Mouse (Mus musculus) heart, postnatal 0 days (tissue): Measurements from ENCODE around the gene Rae1. TPM values are rescaled to one million over a fixed set of nuclear protein-coding genes. Genes with fewer than 3 reads are reported as not detected.

Source experiments
- ATAC-seq: fragments of 200-750 bp; cut with Nextera tagmentation; 2 replicates; pipeline ENCODE4 v1.8.0; 2017; ENCODE audit warnings: low read depth, moderate number of reproducible peaks, moderate library complexity; ENCODE audit not compliant: insufficient read depth
- DNase-seq: peaks from one replicate; pipeline ENCODE4 v3.0.0-alpha.2; 2016; ENCODE audit warnings: low spot score
- H3K27ac ChIP-seq: fragments of 300-500 bp; sonication (generic); 2 replicates; pipeline ENCODE4 v1.5.1; 2014; ENCODE audit warnings: low read depth, mild to moderate bottlenecking
- H3K27me3 ChIP-seq: fragments of 300-500 bp; sonication (generic); 2 replicates; pipeline ENCODE4 v1.6.1; 2014; ENCODE audit warnings: low read length, mixed read lengths; ENCODE audit not compliant: control insufficient read depth, insufficient read depth
- H3K36me3 ChIP-seq: fragments of 300-500 bp; sonication (generic); replicated peaks from 2 replicates; pipeline ENCODE4 v1.6.1; 2014; ENCODE audit warnings: low read length, mixed read lengths; ENCODE audit not compliant: control insufficient read depth, insufficient read depth
- H3K4me1 ChIP-seq: fragments of 300-500 bp; sonication (generic); 2 replicates; pipeline ENCODE4 v1.6.1; 2014; ENCODE audit warnings: antibody characterized with exemption; ENCODE audit not compliant: control insufficient read depth, insufficient read depth
- H3K4me2 ChIP-seq: fragments of 300-500 bp; sonication (generic); 2 replicates; pipeline ENCODE4 v1.6.1; 2014; ENCODE audit warnings: low read depth, mild to moderate bottlenecking, low read length, moderate library complexity
- H3K4me3 ChIP-seq: fragments of 300-500 bp; sonication (generic); 2 replicates; pipeline ENCODE4 v1.5.1; 2014; ENCODE audit warnings: low read depth, low read length
- H3K9ac ChIP-seq: fragments of 300-500 bp; sonication (generic); replicated peaks from 2 replicates; pipeline ENCODE4 v1.6.1; 2014; ENCODE audit warnings: low read depth, low read length, mixed read lengths
- H3K9me3 ChIP-seq: fragments of 300-500 bp; sonication (generic); replicated peaks from 2 replicates; pipeline ENCODE4 v1.6.1; 2016; ENCODE audit warnings: low read length; ENCODE audit not compliant: control insufficient read depth
- CTCF ChIP-seq: IDR thresholded peaks from 2 replicates; pipeline ENCODE4 v1.5.1; 2016; ENCODE audit warnings: antibody characterized with exemption, control low read depth, low read depth
- EP300 ChIP-seq: IDR thresholded peaks from 2 replicates; pipeline ENCODE4 v1.6.1; 2016; ENCODE audit warnings: antibody characterized with exemption, low read depth
- whole genome bisulfite sequencing: fragments of 180-500 bp; shearing (Covaris S2); extraction: QIAGEN DNeasy Blood & Tissue Kit; methylation state at CpG from one replicate; pipeline ENCODE4 v1.1.7; 2014; 5-methylcytosine and 5-hydroxymethylcytosine counted together
- polyA plus RNA-seq: library from polyadenylated mRNA; unstranded; fragments of >200 nt; fragmentation: Nextera tagmentation; extraction: Ambion mirVana; gene quantifications from 2 replicates; pipeline ENCODE4 v1.2.1, GENCODE M21; 2015
- total RNA-seq: library from RNA; depleted of rRNA; stranded (reverse); fragments of >200 nt; gene quantifications from 2 replicates; pipeline ENCODE4 v1.2.3, GENCODE M21; 2014; ENCODE audit warnings: low replicate concordance

Rae1 gene
- total and polyA plus RNA-seq, 2 experiments from 2014 or later = 76.7 to 83.4 TPM

- Histone ChIP-seq H3K9me3 (peaks cover 4% of the 10 kb centered on the region; the same call in 1 of the 2 replicates), H3K9ac (no peak overlapping the region), H3K4me3 (no peak overlapping the region), H3K4me1 (no peaks in the 10 kb centered on the region), H3K4me2 (no peak overlapping the region), H3K36me3 (no peaks in the 10 kb centered on the region), H3K27ac (no peak overlapping the region), H3K27me3 (no peaks in the 10 kb centered on the region)
- no peak for DNase-seq
- WGBS = 55% methylated on average over 13 of the region's 13 CpGs
- no peak for ATAC-seq
- TF ChIP-seq CTCF = no peak
- no peak for TF ChIP-seq EP300
Observed at GRCm38 (mm10) chr2:172959006-172959768, 40.7 kb upstream of the Rae1 start.

- no peak for TF ChIP-seq EP300
- TF ChIP-seq CTCF = no peak
- no peaks in the 10 kb centered on the region for H3K4me1 ChIP-seq
- no peak overlapping the region for H3K4me3 ChIP-seq
- 84% methylated on average over 3 of the region's 3 CpGs for WGBS
- no peaks in the 10 kb centered on the region for H3K36me3 ChIP-seq
- H3K9me3 ChIP-seq = peaks cover 4% of the 10 kb centered on the region; the same call in 1 of the 2 replicates
- no peak overlapping the region for H3K9ac ChIP-seq
- ATAC-seq (no peak), DNase-seq (no peak)
- no peak overlapping the region for H3K27ac ChIP-seq
- H3K27me3 ChIP-seq = no peaks in the 10 kb centered on the region
- no peak overlapping the region for H3K4me2 ChIP-seq
Observed at GRCm38 (mm10) chr2:172960350-172960749, 39.6 kb upstream of the Rae1 start.

- WGBS = 62% methylated on average over 6 of the region's 6 CpGs
- no peaks in the 10 kb centered on the region for H3K27me3 ChIP-seq
- H3K4me2 ChIP-seq = no peak overlapping the region
- TF ChIP-seq CTCF (no peak), EP300 (no peak)
- no peaks in the 10 kb centered on the region for H3K4me1 ChIP-seq
- H3K4me3 ChIP-seq = no peak overlapping the region
- no peak overlapping the region for H3K27ac ChIP-seq
- peaks cover under 1% of the 10 kb centered on the region; the same call in 1 of the 2 replicates for H3K9me3 ChIP-seq
- ATAC-seq (no peak), DNase-seq (no peak)
- H3K36me3 ChIP-seq = no peaks in the 10 kb centered on the region
- no peak overlapping the region for H3K9ac ChIP-seq
Observed at GRCm38 (mm10) chr2:172961211-172961610, 38.7 kb upstream of the Rae1 start.

GRCm38 (mm10) chr2:172965249-172965648 lies 34.7 kb upstream of the Rae1 start:
- H3K36me3 ChIP-seq = no peaks in the 10 kb centered on the region
- no peak for TF ChIP-seq CTCF
- no peak for TF ChIP-seq EP300
- DNase-seq (no peak), ATAC-seq (no peak)
- H3K4me2 ChIP-seq = no peak overlapping the region
- H3K9me3 ChIP-seq = no peaks in the 10 kb centered on the region; the same call in 1 of the 2 replicates
- no peak overlapping the region for H3K9ac ChIP-seq
- no peaks in the 10 kb centered on the region for H3K4me1 ChIP-seq
- H3K27ac ChIP-seq = no peak overlapping the region
- H3K4me3 ChIP-seq = no peak overlapping the region
- H3K27me3 ChIP-seq = no peaks in the 10 kb centered on the region
- WGBS = 41% methylated on average over 11 of the region's 11 CpGs

- H3K36me3 ChIP-seq = no peaks in the 10 kb centered on the region
- no peaks in the 10 kb centered on the region for H3K9me3 ChIP-seq
- no peaks in the 10 kb centered on the region for H3K4me1 ChIP-seq
- H3K9ac ChIP-seq = no peak overlapping the region
- no peak for TF ChIP-seq EP300
- no peak for TF ChIP-seq CTCF
- WGBS = 80% methylated on average over 5 of the region's 5 CpGs
- ATAC-seq (no peak), DNase-seq (no peak)
- H3K27me3 ChIP-seq = no peaks in the 10 kb centered on the region
- H3K4me2 ChIP-seq = no peak overlapping the region
- H3K4me3 ChIP-seq = no peak overlapping the region
- no peak overlapping the region for H3K27ac ChIP-seq
Observed at GRCm38 (mm10) chr2:172966480-172966879, 33.4 kb upstream of the Rae1 start.

GRCm38 (mm10) chr2:172971865-172972264 lies 28.1 kb upstream of the Rae1 start:
- 84% methylated on average over 2 of the region's 2 CpGs for WGBS
- H3K4me1 ChIP-seq = no peaks in the 10 kb centered on the region
- H3K9me3 ChIP-seq = no peaks in the 10 kb centered on the region
- H3K9ac ChIP-seq = no peak overlapping the region
- no peak for ATAC-seq
- no peaks in the 10 kb centered on the region for H3K27me3 ChIP-seq
- H3K4me3 ChIP-seq = no peak overlapping the region
- no peak for TF ChIP-seq CTCF
- TF ChIP-seq EP300 = no peak
- no peak for DNase-seq
- no peak overlapping the region for H3K27ac ChIP-seq
- H3K36me3 ChIP-seq = no peaks in the 10 kb centered on the region
- H3K4me2 ChIP-seq = no peak overlapping the region
